Mouse (Mus musculus): ENCODE results near the gene Fcf1.

The Fcf1 gene

GRCm38 (mm10) chr12:84968831-84969655 lies 1.7 kb upstream of the Fcf1 start:
- no peak for DNase-seq (ENCODE audit: low spot score in 2 of 2)

- peak; percentile 4 to 18 for DNase-seq (ENCODE audit: low spot score in 2 of 2)
These were observed 855 bp upstream of the Fcf1 start for GRCm38 (mm10) chr12:84969656-84970427.

- DNase-seq (ENCODE audit: low spot score in 2 of 2), result no peak
These were observed 8.7 kb downstream of the Fcf1 start for GRCm38 (mm10) chr12:84979264-84979862.

- DNase-seq (ENCODE audit: low spot score in 2 of 2), result no peak
These were observed 18.8 kb downstream of the Fcf1 start for GRCm38 (mm10) chr12:84989456-84989855.

GRCm38 (mm10) chr12:84995112-84995761 lies 24.5 kb downstream of the Fcf1 start:
- peak in 1 of 2 experiments; percentile 8 for DNase-seq (ENCODE audit: low spot score in 2 of 2)

- peak; percentile 96 to 97 for DNase-seq (ENCODE audit: low spot score in 2 of 2)
These were observed 25.4 kb downstream of the Fcf1 start, which contains the start of gene Ylpm1 for GRCm38 (mm10) chr12:84996083-84996496. Gene Ylpm1 (plus strand): TSS chr12:84996321.

- DNase-seq (ENCODE audit: low spot score in 2 of 2), result peak; percentile 50 to 52
These were observed 26.1 kb downstream of the Fcf1 start for GRCm38 (mm10) chr12:84996501-84997398.

GRCm38 (mm10) chr12:84999053-84999452 lies 28.4 kb downstream of the Fcf1 start:
- DNase-seq (ENCODE audit: low spot score in 2 of 2), result no peak

GRCm38 (mm10) chr12:85006206-85006605 lies 35.5 kb downstream of the Fcf1 start:
- DNase-seq (ENCODE audit: low spot score in 2 of 2), result no peak

- DNase-seq (ENCODE audit: low spot score in 2 of 2), result no peak
These were observed 36.3 kb downstream of the Fcf1 start for GRCm38 (mm10) chr12:85007021-85007420.

- DNase-seq (ENCODE audit: low spot score in 2 of 2), result no peak
These were observed 39.1 kb downstream of the Fcf1 start for GRCm38 (mm10) chr12:85009776-85010175.

- no peak for DNase-seq (ENCODE audit: low spot score in 2 of 2)
These were observed 39.8 kb downstream of the Fcf1 start for GRCm38 (mm10) chr12:85010541-85010940.

- no peak for DNase-seq (ENCODE audit: low spot score in 2 of 2)
These were observed 41.5 kb downstream of the Fcf1 start for GRCm38 (mm10) chr12:85012185-85012584.

- DNase-seq (ENCODE audit: low spot score in 2 of 2), result no peak
These were observed 51.4 kb downstream of the Fcf1 start for GRCm38 (mm10) chr12:85022071-85022470.

GRCm38 (mm10) chr12:85032710-85033109 lies 62.0 kb downstream of the Fcf1 start:
- peak; percentile 22 to 37 for DNase-seq (ENCODE audit: low spot score in 2 of 2)
